Mouse (Mus musculus) spleen, adult 18-20 months (tissue): Measurements from ENCODE around the gene Col5a1.

ENCODE experiments used
- DNase-seq, 2 experiments: peaks; one replicate each; pipeline ENCODE4 v3.0.0; 2022; ENCODE audit warnings: mixed read lengths in 2 of 2

Col5a1 gene

GRCm38 (mm10) chr2:27886148-27886551, at the start of gene Col5a1:
TSS of gene Col5a1 (plus strand) at chr2:27886425.
- DNase-seq = peak in 1 of 2 experiments; percentile 29

- DNase-seq = no peak
Observed at GRCm38 (mm10) chr2:27838112-27838511, 48.1 kb upstream of the Col5a1 start.

- DNase-seq = no peak
Observed at GRCm38 (mm10) chr2:27840890-27841289, 45.3 kb upstream of the Col5a1 start.

GRCm38 (mm10) chr2:27842893-27843292, 43.3 kb upstream of the Col5a1 start:
- DNase-seq = no peak

- no peak for DNase-seq
Observed at GRCm38 (mm10) chr2:27844885-27845284, 41.3 kb upstream of the Col5a1 start.

- DNase-seq = no peak
Observed at GRCm38 (mm10) chr2:27847001-27847400, 39.2 kb upstream of the Col5a1 start.

DNA sequence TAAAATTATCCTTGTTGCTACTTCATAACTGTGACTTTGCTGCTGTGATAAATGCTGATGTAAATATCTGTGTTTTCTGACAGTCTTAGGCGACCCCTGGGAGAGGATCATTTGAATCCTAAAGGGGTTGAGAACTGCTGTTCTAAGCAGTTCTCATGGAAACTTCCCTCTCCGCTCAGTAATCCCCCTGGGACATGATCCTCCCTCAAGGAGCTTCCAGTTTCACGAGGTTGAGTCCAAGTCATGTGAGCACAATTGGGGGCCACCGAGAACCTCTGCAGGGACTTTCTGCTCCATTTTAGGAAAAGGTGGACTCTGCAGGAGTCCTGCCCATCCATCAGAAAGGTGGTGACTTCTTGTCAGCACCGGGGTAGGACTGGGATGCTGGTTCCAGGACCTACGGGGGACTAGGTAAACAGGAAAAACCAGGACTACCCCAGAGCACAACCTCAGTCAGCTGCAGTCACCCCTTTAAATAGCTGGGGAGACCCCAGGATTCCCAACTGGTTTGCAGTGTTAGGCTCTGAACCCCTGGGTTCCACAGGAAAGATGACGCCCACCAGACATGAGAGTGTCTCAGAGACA, 38.3 kb upstream of the Col5a1 start:
- DNase-seq = no peak

- DNase-seq = no peak
Observed at GRCm38 (mm10) chr2:27848466-27848865, 37.8 kb upstream of the Col5a1 start.

DNA sequence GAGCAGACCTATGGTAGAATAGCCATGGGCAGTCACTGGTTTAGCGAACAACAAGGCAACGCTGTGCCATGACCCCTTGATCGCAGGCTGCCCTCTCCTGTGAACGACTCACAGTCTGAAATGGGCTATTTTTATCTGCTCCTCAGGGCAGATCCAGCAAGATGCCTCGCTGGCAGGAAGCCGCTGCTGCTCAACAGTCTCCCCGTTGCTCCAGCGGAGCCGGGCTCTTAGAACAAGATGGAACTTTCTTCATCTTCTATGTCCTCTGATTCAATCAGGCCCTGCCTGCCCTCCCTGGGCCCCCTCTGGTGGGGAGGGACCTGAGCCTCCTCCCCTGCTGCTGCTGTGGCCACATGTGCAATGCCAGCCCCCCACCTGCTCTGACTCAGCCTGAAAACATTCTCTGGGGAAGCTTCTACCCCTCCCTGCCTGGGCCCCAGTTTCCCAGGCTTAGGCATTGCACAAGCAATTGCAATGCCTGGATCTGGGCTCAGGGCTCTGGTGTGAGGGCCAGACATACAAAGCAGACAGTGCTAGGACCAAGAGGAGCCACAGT, 27.8 kb upstream of the Col5a1 start:
- no peak for DNase-seq

- DNase-seq = no peak
Observed at GRCm38 (mm10) chr2:27861576-27862238, 24.5 kb upstream of the Col5a1 start.

DNA sequence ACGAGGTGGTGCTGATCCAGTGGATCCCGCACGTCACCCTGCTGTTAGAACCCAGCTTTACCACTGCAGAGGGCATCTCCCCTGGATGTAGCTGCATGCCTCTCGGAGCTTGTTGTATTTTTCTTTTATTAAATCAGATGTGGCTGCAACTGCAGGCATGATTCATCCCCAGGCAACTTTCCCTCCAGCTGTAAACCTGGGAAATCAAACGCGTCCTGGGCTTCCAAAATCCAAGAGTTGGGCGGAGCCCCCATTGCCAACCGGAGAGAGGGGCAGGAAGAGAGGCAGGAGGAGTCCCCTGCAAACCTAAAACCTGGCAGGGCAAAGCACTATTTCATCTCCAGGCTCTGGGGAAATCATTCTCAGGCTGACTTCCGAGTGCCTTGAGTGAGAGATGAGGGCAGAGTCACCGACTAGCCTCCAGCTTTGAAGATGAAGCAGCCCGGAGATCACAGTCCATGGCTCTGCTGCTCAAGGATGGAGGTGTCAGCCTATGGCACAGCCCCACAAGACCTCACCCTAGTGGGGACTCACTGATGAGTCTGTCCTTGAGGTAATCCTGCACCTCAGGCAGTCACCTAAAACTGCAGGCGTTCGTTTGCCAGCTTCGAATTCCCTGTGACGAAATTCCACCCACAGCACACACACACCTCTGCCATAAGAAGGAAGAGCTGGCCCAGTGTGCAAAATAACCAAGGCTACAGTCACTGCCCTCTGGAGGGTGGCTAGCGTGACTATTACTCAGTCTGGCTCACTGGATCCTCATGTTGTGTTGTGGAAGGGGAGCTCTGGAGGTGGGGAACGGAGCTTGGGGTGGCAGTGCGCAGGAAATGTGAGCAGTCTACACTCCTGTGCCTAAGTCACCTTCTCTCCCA, 21.5 kb upstream of the Col5a1 start:
- no peak for DNase-seq

GRCm38 (mm10) chr2:27870586-27870985, 15.6 kb upstream of the Col5a1 start:
- DNase-seq = no peak

DNA sequence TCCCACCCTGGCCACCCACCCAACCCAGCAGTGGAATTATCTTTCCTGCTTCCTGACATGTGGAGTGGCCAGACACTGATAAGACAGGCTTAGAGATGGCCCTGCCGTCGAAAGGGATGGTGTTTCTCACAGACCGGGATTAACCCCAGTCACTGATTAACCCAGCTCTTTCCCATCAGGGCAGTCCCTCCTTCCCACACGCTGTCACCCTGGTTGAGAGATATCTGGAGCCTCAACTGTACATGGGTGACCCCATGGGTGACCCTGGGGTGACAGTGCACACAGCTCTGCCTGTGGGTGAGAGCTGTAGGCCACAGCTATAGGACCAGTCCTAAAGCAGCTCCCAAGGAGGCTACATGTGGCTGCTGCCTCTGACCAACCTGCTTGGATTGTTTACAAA, 15.2 kb upstream of the Col5a1 start:
- no peak for DNase-seq

- DNase-seq = no peak
Observed at GRCm38 (mm10) chr2:27872276-27872675, 13.9 kb upstream of the Col5a1 start.

DNA sequence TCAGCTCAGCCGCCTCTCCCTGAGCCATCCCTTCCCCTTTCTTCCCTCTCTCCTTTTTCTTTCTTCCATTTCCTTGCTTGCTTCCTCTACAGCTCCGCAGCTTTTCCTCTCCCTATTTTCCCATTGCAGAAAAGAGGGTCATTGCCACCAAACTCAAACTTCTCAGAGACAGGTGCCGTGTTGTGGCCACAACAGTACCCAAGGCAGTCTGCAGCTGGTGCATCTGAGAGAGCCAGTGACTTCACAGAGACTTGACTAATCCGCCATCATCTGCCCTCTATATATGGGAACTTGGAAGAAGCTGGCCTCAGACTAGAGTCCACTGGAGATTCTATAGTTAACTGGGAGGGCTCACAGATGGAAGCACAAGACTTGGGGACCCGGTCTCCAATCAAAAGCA, 13.2 kb upstream of the Col5a1 start:
- no peak for DNase-seq

DNA sequence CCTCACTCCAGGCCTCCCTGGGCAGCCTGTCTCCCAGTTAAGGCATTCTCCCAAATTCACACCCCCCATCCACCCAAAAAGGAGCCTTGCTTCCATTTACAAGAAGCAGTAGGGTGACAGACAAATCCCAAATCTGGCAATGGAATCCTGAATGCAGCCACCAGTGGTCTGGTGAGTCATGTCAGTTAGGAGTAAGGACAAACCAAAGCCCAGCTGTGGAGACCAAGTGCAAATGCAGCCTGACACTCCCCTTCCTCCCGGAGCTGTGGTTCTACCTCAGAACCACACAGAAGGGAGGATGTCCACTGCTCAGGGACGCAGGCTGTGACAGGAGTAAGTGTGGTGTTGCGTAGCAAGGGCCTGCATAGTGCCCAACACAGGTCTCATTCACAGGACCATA, 11.6 kb upstream of the Col5a1 start:
- DNase-seq = no peak

DNA sequence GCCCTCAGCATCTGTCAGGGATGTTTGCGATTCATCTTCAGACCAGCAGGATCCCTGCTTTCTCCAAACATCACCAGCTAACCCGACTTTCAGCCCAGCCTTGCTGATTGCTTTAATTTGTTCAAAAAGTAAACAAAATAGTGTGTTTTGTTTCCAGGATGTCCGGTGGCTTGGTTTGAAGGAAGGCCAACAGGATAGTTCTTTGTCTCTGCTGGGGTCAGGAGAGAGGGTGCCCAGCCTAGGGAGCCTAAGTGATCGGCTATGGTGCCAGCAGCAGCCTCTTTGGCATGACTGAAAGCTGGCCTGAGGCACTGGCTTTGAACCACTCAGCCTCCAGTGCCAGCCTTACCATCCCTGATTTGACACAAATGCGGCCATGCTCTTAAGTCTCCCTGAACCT, 11.0 kb upstream of the Col5a1 start:
- DNase-seq = no peak

DNA sequence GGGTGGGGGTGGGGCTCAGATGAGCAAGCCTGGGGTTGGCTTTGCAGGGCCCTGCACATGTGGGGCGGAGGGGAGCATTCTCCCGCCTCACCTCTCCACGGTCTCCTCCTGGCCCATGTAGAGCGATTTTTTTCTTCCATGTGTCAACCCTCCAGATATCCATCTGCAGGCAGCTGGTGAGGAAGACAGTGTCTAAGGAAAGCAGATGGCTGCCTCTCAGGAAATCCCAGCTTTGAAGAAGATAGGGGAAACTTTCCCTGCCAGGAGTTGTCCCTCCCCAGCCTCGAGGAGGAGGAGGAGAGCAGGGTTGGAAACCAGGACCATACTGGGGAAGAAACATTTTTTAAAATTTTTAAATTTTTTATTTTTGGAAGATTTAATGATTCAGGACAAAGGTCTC, 10.4 kb upstream of the Col5a1 start:
- DNase-seq = no peak

DNA sequence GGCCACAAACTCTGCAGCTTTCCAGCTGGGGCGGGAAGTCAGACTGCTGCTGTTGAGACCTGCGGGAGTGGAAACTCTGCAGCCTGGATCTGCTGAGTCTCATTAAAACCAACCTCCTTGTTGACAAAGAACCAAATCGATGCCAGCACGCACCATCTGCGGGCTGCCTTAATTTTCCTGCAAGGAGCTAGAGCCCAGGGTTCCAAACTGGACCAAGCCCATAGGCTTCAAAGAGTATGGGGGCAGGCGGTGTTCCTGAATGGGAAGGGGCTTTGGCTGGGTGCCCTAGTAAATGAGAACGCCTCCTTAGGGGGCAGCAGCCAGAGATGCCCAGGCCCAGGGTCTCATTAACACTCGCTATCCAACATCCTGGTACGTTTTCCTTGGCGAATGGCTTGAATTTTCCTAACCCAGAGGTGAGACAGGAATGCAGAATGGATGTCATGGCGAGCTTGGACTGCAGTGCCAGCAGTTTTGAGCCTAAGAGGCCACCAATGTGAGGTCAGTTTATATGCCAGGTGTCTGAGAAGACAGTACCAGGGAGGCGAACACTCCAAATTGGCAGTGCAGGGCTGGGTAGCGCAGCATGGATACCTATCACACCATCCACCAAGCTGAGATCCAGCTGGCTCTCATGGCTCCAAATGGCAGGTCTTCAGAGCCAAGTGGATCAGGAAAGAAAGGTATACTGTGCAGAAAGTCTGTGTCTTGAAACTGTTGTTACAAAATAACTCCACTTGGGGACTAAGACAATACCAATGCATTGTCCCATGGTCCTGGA, 9.3 kb upstream of the Col5a1 start:
- no peak for DNase-seq

GRCm38 (mm10) chr2:27878066-27878465, 8.2 kb upstream of the Col5a1 start:
- no peak for DNase-seq

GRCm38 (mm10) chr2:27883276-27883675, 2.9 kb upstream of the Col5a1 start:
- no peak for DNase-seq

DNA sequence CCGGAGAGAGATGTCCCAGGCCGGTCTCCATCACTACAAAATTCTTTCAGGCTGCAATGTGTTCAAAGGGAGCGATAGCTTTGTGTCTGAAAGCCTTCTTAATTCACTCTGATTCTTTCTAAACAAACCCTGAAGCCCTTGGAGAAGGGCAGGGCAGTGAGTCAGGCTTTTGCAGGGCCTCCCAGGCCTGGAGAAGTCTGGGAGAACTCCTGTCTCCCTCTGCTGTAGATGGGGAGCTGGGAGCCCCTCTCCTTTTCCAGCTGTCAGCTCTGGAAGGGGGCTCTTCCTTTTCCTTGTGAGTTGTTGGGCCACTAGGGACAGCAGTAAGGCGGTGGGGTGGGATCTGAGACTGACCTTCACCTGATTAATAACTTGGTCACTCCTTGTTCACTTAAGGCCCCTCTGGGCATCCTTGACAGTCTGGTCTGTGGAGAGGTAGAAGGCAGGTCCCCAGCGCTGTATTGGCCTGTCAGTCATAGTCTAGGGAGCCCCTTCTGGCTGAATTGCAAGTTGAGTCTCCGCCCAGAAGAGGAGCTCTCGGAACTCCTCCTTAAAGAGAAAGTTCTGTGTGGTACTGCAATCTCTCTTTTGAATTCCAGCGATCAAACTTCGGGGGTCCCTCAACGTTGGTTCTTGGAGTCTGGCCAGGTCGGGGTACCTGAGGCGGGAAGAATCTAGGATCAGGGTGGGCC, 623 bp upstream of the Col5a1 start:
- DNase-seq = no peak
